Comparison of ENCODE assay signal across 27 mouse cellular contexts in genomic region chr11:112264077-112264476, GRCm38 (mm10).
"Had no signal": no experiment of that assay in that cellular context is flagged by ENCODE, and none has a peak within 500 bp of the region (broad histone marks: within the 10 kb centered on the region; RNA-seq: fewer than 3 reads in every experiment).

No protein-coding gene starts in this region.

- H3K4me3 ChIP-seq: heart, adult 2 months; heart, embryonic 13.5 days; heart, embryonic 15.5 days; hindbrain, embryonic 13.5 days; hindbrain, embryonic 15.5 days; kidney, embryonic 15.5 days; limb, embryonic 12.5 days; limb, embryonic 15.5 days; liver, embryonic 12.5 days had no signal

- H3K9ac ChIP-seq: heart, embryonic 13.5 days; heart, embryonic 15.5 days; hindbrain, embryonic 13.5 days; hindbrain, embryonic 15.5 days; kidney, embryonic 15.5 days; limb, embryonic 12.5 days; limb, embryonic 15.5 days; liver, embryonic 12.5 days; liver, embryonic 14.5 days had no signal

- H3K4me1 ChIP-seq: heart, embryonic 15.5 days; hindbrain, embryonic 13.5 days; hindbrain, embryonic 15.5 days; kidney, embryonic 15.5 days; limb, embryonic 12.5 days; limb, embryonic 15.5 days; liver, embryonic 12.5 days had no signal

- H3K27me3 ChIP-seq: heart, embryonic 13.5 days; heart, embryonic 15.5 days; hindbrain, embryonic 13.5 days; hindbrain, embryonic 15.5 days; kidney, embryonic 15.5 days; limb, embryonic 12.5 days; limb, embryonic 15.5 days; liver, embryonic 12.5 days had no signal

- H3K9me3 ChIP-seq: heart, embryonic 13.5 days; heart, embryonic 15.5 days; hindbrain, embryonic 13.5 days; hindbrain, embryonic 15.5 days; kidney, embryonic 15.5 days; limb, embryonic 12.5 days; limb, embryonic 15.5 days; liver, embryonic 12.5 days had no signal

- H3K4me2 ChIP-seq: heart, embryonic 11.5 days; heart, embryonic 13.5 days; heart, embryonic 15.5 days; hindbrain, embryonic 13.5 days; hindbrain, embryonic 15.5 days; kidney, embryonic 15.5 days; limb, embryonic 12.5 days; limb, embryonic 15.5 days; liver, embryonic 12.5 days had no signal

- H3K36me3 ChIP-seq: heart, embryonic 13.5 days; heart, embryonic 15.5 days; hindbrain, embryonic 13.5 days; hindbrain, embryonic 15.5 days; kidney, embryonic 15.5 days; limb, embryonic 12.5 days; limb, embryonic 15.5 days; liver, embryonic 12.5 days had no signal

- DNase-seq: gastrocnemius, postnatal 14 days; gastrocnemius, postnatal 36 days; heart, adult 11 months; heart, adult 2 months; heart, postnatal 14 days; heart, postnatal 36 days; kidney, adult 11 months; kidney, adult 2 months; kidney, adult 9 months; kidney, postnatal 14 days; kidney, postnatal 36 days; layer of hippocampus, adult 9-11 months; layer of hippocampus, postnatal 36 days; left cerebral cortex, postnatal 4 days had no signal

- H3K27ac ChIP-seq: heart, adult 2 months; heart, embryonic 13.5 days; heart, embryonic 15.5 days; hindbrain, embryonic 13.5 days; hindbrain, embryonic 15.5 days; hindbrain, postnatal 0 days; kidney, embryonic 15.5 days; kidney, postnatal 0 days; limb, embryonic 12.5 days; limb, embryonic 15.5 days; liver, embryonic 12.5 days; liver, embryonic 14.5 days had no signal

- ATAC-seq: hindbrain, postnatal 0 days; intestine, embryonic 16.5 days; liver, embryonic 12.5 days had no signal
